ENCODE assay signal across 22 mouse cellular contexts in genomic region chr14:100720667-100721066, GRCm38 (mm10).
DNase-seq lines count a peak whose midpoint lies in the region; ATAC-seq lines count a peak whose summit lies in the region.
"Had no signal": no experiment of that assay in that cellular context is flagged by ENCODE, and none has a peak within 500 bp of the region (broad histone marks: within the 10 kb centered on the region; RNA-seq: fewer than 3 reads in every experiment).

No protein-coding gene starts in this region.

- H3K9me3 ChIP-seq in forebrain, embryonic 11.5 days (ENCODE audit: control insufficient read depth, low read length): no peaks in the 10 kb centered on the region
- H3K9me3 ChIP-seq in forebrain, embryonic 10.5 days: no peaks in the 10 kb centered on the region; the same call in 1 of the 2 replicates
- no peaks in the 10 kb centered on the region; the same call in 1 of the 2 replicates for H3K9me3 ChIP-seq in midbrain, embryonic 13.5 days
- H3K9me3 ChIP-seq in midbrain, embryonic 10.5 days (replicated peaks): peaks cover 3% of the 10 kb centered on the region; the same call in 1 of the 2 replicates
- H3K9me3 ChIP-seq in forebrain, embryonic 14.5 days (replicated peaks; ENCODE audit: control insufficient read depth, low read length): no peaks in the 10 kb centered on the region
- H3K9me3 ChIP-seq in midbrain, embryonic 14.5 days (ENCODE audit: control insufficient read depth, low read length): no peaks in the 10 kb centered on the region
- H3K9me3 ChIP-seq: hindbrain, embryonic 15.5 days; liver, embryonic 13.5 days had no signal

- no peaks in the 10 kb centered on the region for H3K4me1 ChIP-seq in forebrain, embryonic 11.5 days (replicated peaks; ENCODE audit: control insufficient read depth, insufficient read depth, low read length)
- peaks cover 14% of the 10 kb centered on the region for H3K4me1 ChIP-seq in forebrain, embryonic 10.5 days
- peaks cover 13% of the 10 kb centered on the region for H3K4me1 ChIP-seq in midbrain, embryonic 13.5 days (replicated peaks)
- H3K4me1 ChIP-seq in midbrain, embryonic 10.5 days: peaks cover 16% of the 10 kb centered on the region
- H3K4me1 ChIP-seq in forebrain, embryonic 14.5 days (ENCODE audit: control insufficient read depth, insufficient read depth, low read length): peaks cover 3% of the 10 kb centered on the region; the same call in 1 of the 2 replicates
- H3K4me1 ChIP-seq in midbrain, embryonic 14.5 days (ENCODE audit: control insufficient read depth, insufficient read depth, low read length): peaks cover 8% of the 10 kb centered on the region; the same call in 1 of the 2 replicates
- H3K4me1 ChIP-seq: hindbrain, embryonic 15.5 days; liver, embryonic 13.5 days had no signal

- 54% methylated on average over 1 of the region's 1 CpGs for WGBS in forebrain, embryonic 11.5 days
- WGBS in forebrain, embryonic 10.5 days: 68% methylated on average over 1 of the region's 1 CpGs
- WGBS in midbrain, embryonic 13.5 days: 8% methylated on average over 1 of the region's 1 CpGs
- 66% methylated on average over 1 of the region's 1 CpGs for WGBS in midbrain, embryonic 10.5 days
- WGBS in forebrain, embryonic 14.5 days: 35% methylated on average over 1 of the region's 1 CpGs
- WGBS in midbrain, embryonic 14.5 days: 7% methylated on average over 1 of the region's 1 CpGs

- no peaks in the 10 kb centered on the region for H3K27me3 ChIP-seq in forebrain, embryonic 11.5 days (ENCODE audit: control insufficient read depth, insufficient read depth, low read length)
- no peaks in the 10 kb centered on the region for H3K27me3 ChIP-seq in forebrain, embryonic 10.5 days (ENCODE audit: poor library complexity, severe bottlenecking)
- no peaks in the 10 kb centered on the region for H3K27me3 ChIP-seq in midbrain, embryonic 13.5 days
- H3K27me3 ChIP-seq in midbrain, embryonic 10.5 days (ENCODE audit: low read depth, poor library complexity, severe bottlenecking): no peaks in the 10 kb centered on the region; the same call in 1 of the 2 replicates
- no peaks in the 10 kb centered on the region for H3K27me3 ChIP-seq in forebrain, embryonic 14.5 days (replicated peaks; ENCODE audit: control insufficient read depth, insufficient read depth, low read length)
- no peaks in the 10 kb centered on the region for H3K27me3 ChIP-seq in midbrain, embryonic 14.5 days (ENCODE audit: control insufficient read depth, insufficient read depth, low read length)
- H3K27me3 ChIP-seq: heart, embryonic 12.5 days; hindbrain, embryonic 15.5 days; liver, embryonic 13.5 days had no signal

- H3K27ac ChIP-seq in forebrain, embryonic 11.5 days (ENCODE audit: low read depth, low read length): no peak overlapping the region
- no peak overlapping the region for H3K27ac ChIP-seq in forebrain, embryonic 10.5 days
- no peak overlapping the region for H3K27ac ChIP-seq in midbrain, embryonic 13.5 days
- H3K27ac ChIP-seq in midbrain, embryonic 10.5 days (replicated peaks): no peak overlapping the region
- H3K27ac ChIP-seq in forebrain, embryonic 14.5 days (ENCODE audit: low read depth, low read length): no peak overlapping the region
- no peak overlapping the region for H3K27ac ChIP-seq in midbrain, embryonic 14.5 days (replicated peaks; ENCODE audit: low read depth, low read length)
- H3K27ac ChIP-seq: hindbrain, embryonic 15.5 days; layer of hippocampus, adult 2 months; liver, embryonic 13.5 days had no signal

- H3K9ac ChIP-seq in forebrain, embryonic 11.5 days (ENCODE audit: low read length): no peak overlapping the region
- no peak overlapping the region for H3K9ac ChIP-seq in midbrain, embryonic 13.5 days (replicated peaks)
- H3K9ac ChIP-seq in forebrain, embryonic 14.5 days (ENCODE audit: low read length): no peak overlapping the region
- no peak overlapping the region for H3K9ac ChIP-seq in midbrain, embryonic 14.5 days (replicated peaks; ENCODE audit: low read length)
- H3K9ac ChIP-seq: heart, embryonic 12.5 days; hindbrain, embryonic 15.5 days; liver, embryonic 13.5 days; lung, embryonic 14.5 days had no signal

- no peak overlapping the region for H3K4me2 ChIP-seq in forebrain, embryonic 11.5 days (ENCODE audit: low read depth, low read length, severe bottlenecking)
- no peak overlapping the region for H3K4me2 ChIP-seq in midbrain, embryonic 13.5 days (replicated peaks)
- H3K4me2 ChIP-seq in forebrain, embryonic 14.5 days (ENCODE audit: low read length): no peak overlapping the region
- no peak overlapping the region for H3K4me2 ChIP-seq in midbrain, embryonic 14.5 days (ENCODE audit: low read length)
- H3K4me2 ChIP-seq: heart, embryonic 12.5 days; hindbrain, embryonic 15.5 days; liver, embryonic 13.5 days; lung, embryonic 14.5 days had no signal

- H3K36me3 ChIP-seq in forebrain, embryonic 11.5 days (ENCODE audit: control insufficient read depth, insufficient read depth, low read length): no peaks in the 10 kb centered on the region
- no peaks in the 10 kb centered on the region for H3K36me3 ChIP-seq in forebrain, embryonic 10.5 days (replicated peaks)
- no peaks in the 10 kb centered on the region for H3K36me3 ChIP-seq in midbrain, embryonic 13.5 days
- H3K36me3 ChIP-seq in midbrain, embryonic 10.5 days: no peaks in the 10 kb centered on the region
- H3K36me3 ChIP-seq in forebrain, embryonic 14.5 days (ENCODE audit: control insufficient read depth, insufficient read depth, low read length): no peaks in the 10 kb centered on the region
- no peaks in the 10 kb centered on the region for H3K36me3 ChIP-seq in midbrain, embryonic 14.5 days (ENCODE audit: control insufficient read depth, insufficient read depth, low read length)
- H3K36me3 ChIP-seq: heart, embryonic 12.5 days; hindbrain, embryonic 15.5 days; liver, embryonic 13.5 days had no signal

- H3K4me3 ChIP-seq in forebrain, embryonic 11.5 days (ENCODE audit: low read depth, low read length): no peak overlapping the region
- no peak overlapping the region for H3K4me3 ChIP-seq in forebrain, embryonic 10.5 days
- H3K4me3 ChIP-seq in midbrain, embryonic 13.5 days (replicated peaks): no peak overlapping the region
- no peak overlapping the region for H3K4me3 ChIP-seq in midbrain, embryonic 10.5 days
- no peak overlapping the region for H3K4me3 ChIP-seq in forebrain, embryonic 14.5 days (ENCODE audit: low read depth, low read length)
- H3K4me3 ChIP-seq in midbrain, embryonic 14.5 days (replicated peaks; ENCODE audit: low read depth, low read length): no peak overlapping the region
- H3K4me3 ChIP-seq: heart, embryonic 12.5 days; hindbrain, embryonic 15.5 days; layer of hippocampus, adult 2 months; liver, embryonic 13.5 days had no signal

- DNase-seq in forebrain, embryonic 11.5 days (ENCODE audit: low spot score): no peak
- no peak for DNase-seq in forebrain, embryonic 10.5 days (ENCODE audit: extremely low spot score, low spot score)
- DNase-seq in midbrain, embryonic 10.5 days (ENCODE audit: low spot score): no peak
- peak; percentile 65 for DNase-seq in forebrain, embryonic 14.5 days (ENCODE audit: low spot score)
- DNase-seq in midbrain, embryonic 14.5 days: peak; percentile 71
- DNase-seq in lung, adult 18-20 months: no peak
- DNase-seq in heart, adult 11 months: no peak
- DNase-seq: adrenal gland, postnatal 10 days; cerebellum, adult 2 months; cerebellum, postnatal 25 days; gastrocnemius, postnatal 10 days; heart, postnatal 10 days; kidney, postnatal 25 days; liver, embryonic 13.5 days; lung, embryonic 14.5 days; right cerebral cortex, postnatal 25 days; thymus, postnatal 14 days had no signal

- 0 out of 2 replicates have a peak, but pooled peaks have one; percentile 42 for ATAC-seq in forebrain, embryonic 11.5 days (replicated peaks; ENCODE audit: low FRiP score)
- peak; percentile 69 for ATAC-seq in midbrain, embryonic 13.5 days
- peak; percentile 84 for ATAC-seq in forebrain, embryonic 14.5 days
- ATAC-seq in midbrain, embryonic 14.5 days (ENCODE audit: low FRiP score, low TSS enrichment): peak; percentile 58
- ATAC-seq: intestine, postnatal 0 days had no signal

Comparison
In these comparisons a context has a peak if more than half of its experiments do, and no peak if none do; other contexts are left out.
1. DNase-seq: peak in forebrain, embryonic 14.5 days (single experiment) and midbrain, embryonic 14.5 days (single experiment); none in forebrain, embryonic 11.5 days (single experiment), forebrain, embryonic 10.5 days (single experiment), midbrain, embryonic 10.5 days (single experiment), lung, adult 18-20 months (0 of 2) and heart, adult 11 months (single experiment).
2. Peak in every context shown above with its lines, with median percentiles within 50 percentile points of each other: ATAC-seq.